Mouse (Mus musculus): Measurements from ENCODE around the gene Mdc1. TPM values are rescaled to one million over a fixed set of nuclear protein-coding genes. Genes with fewer than 3 reads are reported as not detected.

The Mdc1 gene
- total RNA-seq, 2 experiments from 2014 or later: 14.6 to 17.8 TPM

GRCm38 (mm10) chr17:35900636-35901035 lies 59.3 kb downstream of the Mdc1 start:
- intact Hi-C loops (cut with DNase I): no loop called here
- Histone ChIP-seq H3K4me3 (no peak overlapping the region), H3K27ac (no peak overlapping the region; the same call in 1 of the 2 replicates)
- TF ChIP-seq CTCF (IDR thresholded peaks at IDR 0.05): no peak
- no peak for DNase-seq (ENCODE audit: extremely low spot score in 1 of 2, low spot score in 2 of 2)

GRCm38 (mm10) chr17:35903343-35903991 lies 62.2 kb downstream of the Mdc1 start:
- TF ChIP-seq CTCF (IDR thresholded peaks at IDR 0.05): no peak
- Histone ChIP-seq H3K4me3 (no peak overlapping the region), H3K27ac (no peak overlapping the region)
- no peak for DNase-seq (ENCODE audit: extremely low spot score in 1 of 2, low spot score in 2 of 2)
- intact Hi-C loops (cut with DNase I): no loop called here

GRCm38 (mm10) chr17:35903992-35904355 lies 62.7 kb downstream of the Mdc1 start:
- TF ChIP-seq CTCF (IDR thresholded peaks at IDR 0.05): no peak
- Histone ChIP-seq H3K27ac (no peak overlapping the region), H3K4me3 (no peak overlapping the region)
- intact Hi-C loops (cut with DNase I): no loop called here
- DNase-seq (ENCODE audit: extremely low spot score in 1 of 2, low spot score in 2 of 2): no peak

- intact Hi-C loops (cut with DNase I): no loop called here
- H3K4me3 ChIP-seq: no peak overlapping the region
- TF ChIP-seq CTCF (IDR thresholded peaks at IDR 0.05): no peak
- no peak for DNase-seq (ENCODE audit: extremely low spot score in 1 of 2, low spot score in 2 of 2)
- no peak overlapping the region for H3K27ac ChIP-seq
Observed at GRCm38 (mm10) chr17:35905587-35905986, 64.3 kb downstream of the Mdc1 start.

GRCm38 (mm10) chr17:35907609-35908008 lies 66.3 kb downstream of the Mdc1 start:
- no peak overlapping the region for H3K4me3 ChIP-seq
- TF ChIP-seq CTCF (IDR thresholded peaks at IDR 0.05): peak; percentile 35
- H3K27ac ChIP-seq: no peak overlapping the region
- intact Hi-C loops (cut with DNase I): no loop called here
- no peak for DNase-seq (ENCODE audit: extremely low spot score in 1 of 2, low spot score in 2 of 2)

Small RNA genes lying within 50 kb of the gene (microRNA-seq; reads per million reads assigned to microRNA genes)
- gene Gm28033: 0.24 to 0.73 reads per million in 2 experiments

Other genes starting within 250 kb of the Mdc1 start
- gene Sfta2, start 240.0 kb upstream of the Mdc1 start, total RNA-seq (2021): not detected
- not detected for gene Gm9573, start 214.9 kb upstream of the Mdc1 start, total RNA-seq (2021)
- gene Mucl3, start 197.8 kb upstream of the Mdc1 start, total RNA-seq (2021): not detected
- 10 to 100 TPM; 33.2 to 42.6 TPM for gene Vars2, start 173.9 kb upstream of the Mdc1 start, total RNA-seq (2021)
- gene Gtf2h4, start 167.8 kb upstream of the Mdc1 start, total RNA-seq (2021): 10 to 100 TPM; 34.5 to 35.9 TPM
- 10 to 100 TPM; 47.2 to 47.8 TPM for gene Ddr1, start 136.9 kb upstream of the Mdc1 start, total RNA-seq (2021)
- 10 to 100 TPM; 14.7 to 17.5 TPM for gene Ier3, start 19.8 kb upstream of the Mdc1 start, total RNA-seq (2021)
- 100 to 1,000 TPM; 137 to 144 TPM for gene Flot1, start 18.3 kb upstream of the Mdc1 start, total RNA-seq (2021)
- 100 to 1,000 TPM; 417 to 433 TPM for gene Tubb5, start 3.2 kb upstream of the Mdc1 start, total RNA-seq (2021)
- gene Nrm, start 19.8 kb downstream of the Mdc1 start, total RNA-seq (2021): 1 to 10 TPM; 2.1 to 4.1 TPM
- gene Ppp1r18, start 24.1 kb downstream of the Mdc1 start, total RNA-seq (2021): 10 to 100 TPM in 1 of 2 experiments, 1 to 10 TPM in 1; 8.5 to 10.8 TPM
- 10 to 100 TPM; 30.0 to 39.7 TPM for gene Dhx16, start 38.3 kb downstream of the Mdc1 start, total RNA-seq (2021)
- 10 to 100 TPM; 58.9 to 59.3 TPM for gene 2310061I04Rik, start 55.9 kb downstream of the Mdc1 start, total RNA-seq (2021)
- 10 to 100 TPM; 51.8 to 63.6 TPM for gene Atat1, start 68.6 kb downstream of the Mdc1 start, total RNA-seq (2021)
- 10 to 100 TPM; 38.0 to 44.3 TPM for gene Mrps18b, start 74.9 kb downstream of the Mdc1 start, total RNA-seq (2021)
- gene Ppp1r10, start 74.9 kb downstream of the Mdc1 start, total RNA-seq (2021): 10 to 100 TPM; 68.8 to 70.6 TPM
- gene Abcf1, start 128.2 kb downstream of the Mdc1 start, total RNA-seq (2021): 10 to 100 TPM; 70.4 to 72.6 TPM
- 100 to 1,000 TPM; 186 TPM for gene Gnl1, start 138.3 kb downstream of the Mdc1 start, total RNA-seq (2021)
- 10 to 100 TPM; 40.8 to 43.9 TPM for gene Prr3, start 138.7 kb downstream of the Mdc1 start, total RNA-seq (2021)
- 1 to 10 TPM; 1.1 to 2.5 TPM for gene H2-T24, start 179.0 kb downstream of the Mdc1 start, total RNA-seq (2021)
- gene H2-T23, start 191.3 kb downstream of the Mdc1 start, total RNA-seq (2021): 10 to 100 TPM; 13.6 to 17.2 TPM
- 10 to 100 TPM; 13.7 to 14.8 TPM for gene H2-T22, start 201.2 kb downstream of the Mdc1 start, total RNA-seq (2021)
- gene Gm6034, start 201.4 kb downstream of the Mdc1 start, total RNA-seq (2021): not detected
- 1 to 10 TPM; 1.1 to 1.5 TPM for gene Gm11127, start 216.9 kb downstream of the Mdc1 start, total RNA-seq (2021)